Mouse (Mus musculus) gastrocnemius, adult 2 months (tissue): Measurements from ENCODE around the gene Slk. TPM values are rescaled to one million over a fixed set of nuclear protein-coding genes. Genes with fewer than 3 reads are reported as not detected.

Experiments
- DNase-seq: peaks from one replicate; pipeline ENCODE4 v3.0.0; 2022
- H3K27ac ChIP-seq: fragments of 200-600 bp; 2 replicates; pipeline ENCODE4 v1.8.1; 2022; ENCODE audit warnings: mild to moderate bottlenecking
- H3K4me3 ChIP-seq: fragments of 200-600 bp; 2 replicates; pipeline ENCODE4 v1.8.1; 2022; ENCODE audit warnings: mild to moderate bottlenecking, moderate library complexity
- CTCF ChIP-seq: fragments of 200-600 bp; IDR thresholded peaks from 2 replicates; pipeline ENCODE4 v1.8.1; 2022; ENCODE audit warnings: antibody characterized with exemption, mild to moderate bottlenecking, moderate library complexity
- intact Hi-C: fragments of 180-260 bp; cut with DNase I; formaldehyde crosslinking; loops from one replicate; pipeline ENCODE4 v1.15.1; 2025
- total RNA-seq, 2 experiments: library from RNA; stranded (reverse); gene quantifications; 2 replicates each; pipeline ENCODE4 v1.2.3; 2021

Slk gene
- total RNA-seq, 2 experiments from 2014 or later: 36.1 to 37.7 TPM

DNA sequence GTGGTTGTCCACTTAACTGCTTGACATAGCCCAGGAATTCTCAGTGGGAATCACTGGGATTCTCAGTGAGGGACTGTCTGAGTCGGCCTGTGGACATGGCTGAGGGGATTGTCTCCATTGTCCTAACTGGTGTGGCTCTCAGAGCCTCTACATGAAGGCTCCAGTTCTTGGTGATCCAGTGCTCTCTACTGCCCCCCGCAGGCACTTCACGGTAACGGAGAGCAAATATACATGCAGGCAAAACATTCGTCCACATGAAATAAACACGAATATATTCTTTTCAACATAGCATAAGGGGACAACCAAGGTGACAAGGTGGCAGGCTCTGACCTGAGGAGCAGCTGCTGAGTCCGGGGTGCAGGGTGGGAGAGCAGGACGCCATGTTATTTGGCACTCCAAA, 94.9 kb downstream of the Slk start:
- H3K4me3 ChIP-seq: no peak overlapping the region
- peak; percentile 67 for TF ChIP-seq CTCF
- peak; percentile 46 for DNase-seq
- no peak overlapping the region for H3K27ac ChIP-seq
- intact Hi-C loops: loop anchor here (1.0 to 5.0 kb wide), 2 partner anchors 58 to 167 kb away; partner anchors contain the start of gene Sfr1

DNA sequence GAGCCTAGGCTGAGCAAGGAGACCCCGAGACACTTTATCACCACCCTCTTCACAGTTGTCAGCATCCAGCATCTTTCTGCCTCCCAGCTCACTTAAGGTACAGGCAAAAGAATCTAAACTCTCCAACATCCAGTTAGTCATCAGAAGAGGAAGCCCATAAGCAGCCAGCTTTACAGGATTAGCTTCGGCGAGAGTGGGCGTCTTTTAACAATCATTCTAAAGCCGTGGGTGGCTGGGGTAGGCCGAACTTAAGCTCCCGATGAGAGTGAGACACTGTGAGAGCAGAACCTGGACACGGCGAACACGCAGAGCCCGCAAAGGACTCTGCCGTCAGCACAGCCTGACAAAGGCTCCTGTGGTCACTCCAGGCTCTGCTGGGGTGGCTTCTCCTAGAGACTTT, 99.2 kb downstream of the Slk start:
- Histone ChIP-seq H3K27ac (no peak overlapping the region), H3K4me3 (no peak overlapping the region)
- intact Hi-C loops: no loop called here
- TF ChIP-seq CTCF: no peak
- DNase-seq: no peak

DNA sequence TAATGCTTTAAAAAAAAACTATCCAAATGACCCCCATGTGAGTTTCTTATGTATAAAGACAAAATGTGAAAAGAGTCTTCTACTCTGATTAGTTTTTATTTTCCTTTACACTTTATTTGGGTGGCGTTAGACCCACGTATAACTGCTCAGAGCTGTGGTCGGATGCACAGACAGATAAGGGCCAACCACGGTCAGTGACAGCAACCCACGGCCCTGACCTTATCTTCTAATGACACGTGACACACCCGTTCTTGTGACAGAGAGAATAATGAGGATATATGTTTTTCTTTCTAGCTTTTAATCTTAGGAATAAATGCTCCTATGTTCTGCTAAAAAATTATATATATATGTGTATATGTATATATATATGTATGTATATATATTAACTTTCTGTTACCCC, 110.1 kb downstream of the Slk start:
- H3K27ac ChIP-seq: no peak overlapping the region
- no peak for TF ChIP-seq CTCF
- intact Hi-C loops: no loop called here
- no peak for DNase-seq
- no peak overlapping the region for H3K4me3 ChIP-seq

DNA sequence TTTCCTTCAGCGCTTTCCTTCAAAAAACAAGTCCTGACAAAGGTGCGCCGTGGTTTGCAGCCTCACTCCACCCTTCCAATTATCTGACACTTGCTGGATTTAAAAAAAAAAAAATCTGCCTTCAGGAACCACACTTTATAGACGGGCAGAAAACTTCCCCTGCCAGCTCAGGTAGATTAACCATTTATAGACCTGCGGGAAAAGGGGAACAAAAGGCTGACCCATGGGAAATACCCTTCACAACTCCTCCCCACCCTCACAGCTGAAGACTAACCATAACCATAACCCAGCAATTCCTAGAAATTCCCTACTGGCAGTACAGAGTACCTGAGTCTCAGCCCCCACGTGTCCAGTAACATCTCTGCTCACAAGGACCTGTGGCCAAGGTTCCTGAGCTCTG, 112.5 kb downstream of the Slk start, which contains the start of gene Col17a1:
Col17a1 (minus strand) TSS at position 101 of the 400 bp plus-strand sequence.
- intact Hi-C loops: no loop called here
- TF ChIP-seq CTCF: no peak
- Histone ChIP-seq H3K27ac (no peak within 1 kb of the TSS), H3K4me3 (no peak within 1 kb of the TSS)
- no peak for DNase-seq

Other genes with a start within 250 kb of the Slk start
- gene Sh3pxd2a, start 115.3 kb upstream of the Slk start, total RNA-seq: 10 to 100 TPM; 37.7 to 44.7 TPM
- gene Stn1, start 42.2 kb upstream of the Slk start, total RNA-seq: 1 to 10 TPM; 3.8 to 5.6 TPM
- gene Col17a1, start 112.4 kb downstream of the Slk start, total RNA-seq: not detected
- gene Sfr1, start 152.0 kb downstream of the Slk start, total RNA-seq: 10 to 100 TPM; 80.3 to 85.3 TPM